Mouse (Mus musculus): ENCODE results near the gene Psg18. TPM values are rescaled to one million over a fixed set of nuclear protein-coding genes. Genes with fewer than 3 reads are reported as not detected.
"Not testable (repeated sequence)": the region's sequence is repeated elsewhere in the genome, so short reads cannot be mapped to it uniquely, and the experiment has no call there.

The Psg18 gene
- total RNA-seq (2014; rRNA removed) (not detected in 2 replicates), polyA plus RNA-seq (2012; rRNA removed) (not detected in 2 replicates)

DNA sequence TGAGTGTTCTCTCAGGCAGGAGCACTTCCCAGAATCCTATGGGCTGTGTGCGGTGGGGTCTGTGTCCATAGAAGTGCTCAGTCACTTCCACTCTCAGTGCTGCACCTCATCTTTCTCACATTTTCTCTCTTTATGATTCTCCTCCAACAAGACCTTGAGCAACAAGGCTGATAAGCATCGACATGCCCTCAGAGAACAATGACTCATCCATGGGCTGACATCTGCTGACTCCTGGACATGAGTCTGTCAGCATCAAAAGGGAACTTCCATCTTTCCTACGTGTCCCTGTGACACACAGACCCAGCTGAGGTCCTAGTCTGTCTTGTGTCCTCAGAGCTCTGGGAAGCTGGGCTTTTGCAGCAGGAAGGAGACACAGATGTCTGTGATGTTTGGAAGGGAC lies at the start of gene Psg18:
Psg18 (minus strand) TSS at position 101 of the 400 bp plus-strand sequence.
- H3K79me2 ChIP-seq (ENCODE audit: control insufficient read depth, insufficient read depth, low read length); H3K27me3 ChIP-seq (ENCODE audit: control insufficient read depth, insufficient read depth, low read length); H3K9ac ChIP-seq (ENCODE audit: low read depth, low read length); H3K4me3 ChIP-seq (ENCODE audit: insufficient read depth, low read depth, low read length); H3K36me3 ChIP-seq (ENCODE audit: control insufficient read depth, insufficient read depth, low read length); H3K27ac ChIP-seq (replicated peaks; ENCODE audit: insufficient read depth, low read depth, low read length); DNase-seq (ENCODE audit: extremely low read depth, low read depth, low spot score); H3K4me1 ChIP-seq (ENCODE audit: control insufficient read depth, insufficient read depth, low read length): not testable (repeated sequence)
- WGBS: 65% methylated on average over 3 of the region's 3 CpGs

DNA sequence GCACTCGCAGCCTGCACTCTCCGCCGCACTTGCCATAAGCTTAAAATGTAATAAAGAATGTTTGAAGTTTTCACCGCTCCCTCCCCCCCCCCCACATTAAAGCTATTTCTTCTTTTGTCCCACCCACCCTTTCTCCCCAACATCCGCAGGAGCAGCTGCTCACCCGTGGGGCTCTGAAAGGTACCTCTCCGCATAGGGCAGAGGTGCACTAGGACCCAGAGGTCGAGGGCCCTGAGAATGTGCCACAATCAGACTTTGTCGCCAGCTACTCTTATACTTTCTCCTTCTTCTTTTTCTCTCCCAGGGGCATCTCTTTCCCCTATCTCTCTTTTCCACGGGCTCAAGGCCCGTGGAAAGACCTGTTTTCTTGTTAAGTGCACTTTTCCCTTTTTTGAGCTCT lies 48.6 kb upstream of the Psg18 start:
- peak; percentile 42 for DNase-seq (ENCODE audit: extremely low read depth, low read depth, low spot score)
- Histone ChIP-seq H3K4me1 (ENCODE audit: control insufficient read depth, insufficient read depth, low read length) (no peaks in the 10 kb centered on the region), H3K27me3 (ENCODE audit: control insufficient read depth, insufficient read depth, low read length) (no peaks in the 10 kb centered on the region), H3K79me2 (ENCODE audit: control insufficient read depth, insufficient read depth, low read length) (no peaks in the 10 kb centered on the region), H3K9ac (ENCODE audit: low read depth, low read length) (no peak overlapping the region), H3K27ac (replicated peaks; ENCODE audit: insufficient read depth, low read depth, low read length) (no peak overlapping the region), H3K4me3 (ENCODE audit: insufficient read depth, low read depth, low read length) (no peak overlapping the region), H3K36me3 (ENCODE audit: control insufficient read depth, insufficient read depth, low read length) (no peaks in the 10 kb centered on the region)
- TF ChIP-seq POLR2A (IDR thresholded peaks at IDR 0.05; ENCODE audit: extremely low read depth, insufficient read depth, low read length) (no peak), CTCF (IDR thresholded peaks at IDR 0.05; ENCODE audit: low read depth, low read length) (no peak)
- 51% methylated on average over 11 of the region's 11 CpGs for WGBS

DNA sequence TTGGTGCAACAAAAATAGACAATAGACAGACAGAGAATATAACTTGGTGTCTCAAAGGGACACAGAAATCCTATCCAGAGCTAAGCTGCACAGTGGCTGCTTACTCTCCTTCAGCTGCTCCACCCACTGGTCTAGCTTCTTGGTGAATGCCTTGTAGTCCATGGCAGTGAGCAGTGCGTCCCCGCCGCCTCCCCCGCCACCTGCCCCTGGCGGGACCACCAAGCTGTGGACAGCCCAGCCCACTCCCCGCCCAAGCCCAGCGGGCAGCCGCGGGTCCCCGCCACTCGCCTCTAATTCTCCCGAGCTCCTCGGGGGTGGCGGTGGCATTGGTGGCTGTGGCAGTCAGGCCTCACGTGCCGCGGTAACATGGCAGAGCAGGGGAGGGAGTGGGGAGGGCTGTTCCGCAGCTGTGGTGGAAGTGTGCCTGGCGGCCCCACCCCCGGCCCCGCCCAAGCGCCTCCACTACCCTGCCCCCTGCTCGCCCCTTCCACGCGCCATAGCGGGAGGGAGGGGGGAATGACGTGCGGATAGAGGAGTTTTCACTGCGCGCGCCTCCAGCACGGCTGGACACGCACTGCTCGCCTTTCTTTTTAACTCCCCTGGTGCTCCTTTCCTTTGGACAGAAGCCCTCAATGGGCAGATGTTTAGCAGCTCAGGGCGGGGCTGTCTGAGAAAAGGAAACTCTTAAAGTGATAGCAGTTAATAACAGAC lies 47.9 kb upstream of the Psg18 start:
- peak overlapping the region; percentile 59; the same call in 1 of the 2 replicates for H3K4me3 ChIP-seq (ENCODE audit: insufficient read depth, low read depth, low read length)
- H3K79me2 ChIP-seq (ENCODE audit: control insufficient read depth, insufficient read depth, low read length): no peaks in the 10 kb centered on the region
- H3K27me3 ChIP-seq (ENCODE audit: control insufficient read depth, insufficient read depth, low read length): no peaks in the 10 kb centered on the region
- 35% methylated on average over 35 of the region's 35 CpGs for whole genome bisulfite sequencing
- DNase-seq (ENCODE audit: extremely low read depth, low read depth, low spot score): peak; percentile 65
- H3K27ac ChIP-seq (replicated peaks; ENCODE audit: insufficient read depth, low read depth, low read length): no peak overlapping the region
- H3K9ac ChIP-seq (ENCODE audit: low read depth, low read length): no peak overlapping the region
- H3K4me1 ChIP-seq (ENCODE audit: control insufficient read depth, insufficient read depth, low read length): no peaks in the 10 kb centered on the region
- H3K36me3 ChIP-seq (ENCODE audit: control insufficient read depth, insufficient read depth, low read length): no peaks in the 10 kb centered on the region
- no peak for TF ChIP-seq POLR2A (IDR thresholded peaks at IDR 0.05; ENCODE audit: extremely low read depth, insufficient read depth, low read length)
- TF ChIP-seq CTCF (IDR thresholded peaks at IDR 0.05; ENCODE audit: low read depth, low read length): no peak

DNA sequence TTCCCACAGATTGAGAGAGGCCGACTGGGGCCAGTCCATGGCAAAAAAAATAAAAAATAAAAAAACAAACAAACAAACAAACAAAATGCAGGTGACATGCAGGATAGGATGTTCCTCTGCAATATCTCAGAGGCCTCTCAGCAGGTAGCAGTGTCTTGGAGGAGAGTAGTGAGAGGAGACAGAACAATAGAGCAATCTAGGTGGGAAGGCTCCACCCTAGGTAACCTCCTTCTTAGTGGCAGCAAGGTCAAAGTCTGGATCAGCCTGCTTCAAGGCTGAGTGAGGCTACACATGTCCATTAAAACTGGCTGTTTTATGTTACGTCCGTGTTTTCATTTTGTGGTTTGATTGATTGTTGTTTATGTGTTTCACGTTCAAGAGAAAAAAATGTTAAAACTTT lies 36.7 kb upstream of the Psg18 start:
- WGBS: 72% methylated on average over 4 of the region's 4 CpGs
- not testable (repeated sequence) for H3K4me1 ChIP-seq (ENCODE audit: control insufficient read depth, insufficient read depth, low read length); DNase-seq (ENCODE audit: extremely low read depth, low read depth, low spot score); H3K27ac ChIP-seq (replicated peaks; ENCODE audit: insufficient read depth, low read depth, low read length); H3K9ac ChIP-seq (ENCODE audit: low read depth, low read length); H3K36me3 ChIP-seq (ENCODE audit: control insufficient read depth, insufficient read depth, low read length); H3K4me3 ChIP-seq (ENCODE audit: insufficient read depth, low read depth, low read length); H3K79me2 ChIP-seq (ENCODE audit: control insufficient read depth, insufficient read depth, low read length); H3K27me3 ChIP-seq (ENCODE audit: control insufficient read depth, insufficient read depth, low read length)

DNA sequence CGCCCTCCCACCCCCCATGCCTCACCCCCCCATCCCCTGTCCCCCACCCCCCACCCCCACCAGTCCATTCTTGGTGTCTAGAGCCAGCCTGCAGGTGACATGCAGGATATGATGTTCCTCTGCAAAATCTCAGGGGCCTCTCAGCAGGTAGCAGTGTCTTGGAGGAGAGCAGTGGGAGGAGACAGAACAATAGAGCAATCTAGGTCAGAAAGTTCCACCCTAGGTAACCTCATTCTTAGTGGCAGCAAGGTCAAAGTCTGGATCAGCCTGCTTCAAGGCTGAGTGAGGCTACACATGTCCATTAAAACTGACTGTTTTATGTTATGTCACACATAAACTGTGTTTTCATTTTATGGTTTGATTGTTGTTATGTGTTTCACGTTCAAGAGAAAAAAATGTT lies 23.5 kb upstream of the Psg18 start:
- no peaks in the 10 kb centered on the region for H3K79me2 ChIP-seq (ENCODE audit: control insufficient read depth, insufficient read depth, low read length)
- H3K9ac ChIP-seq (ENCODE audit: low read depth, low read length): no peak overlapping the region
- no peak overlapping the region for H3K4me3 ChIP-seq (ENCODE audit: insufficient read depth, low read depth, low read length)
- H3K27me3 ChIP-seq (ENCODE audit: control insufficient read depth, insufficient read depth, low read length): no peaks in the 10 kb centered on the region
- H3K36me3 ChIP-seq (ENCODE audit: control insufficient read depth, insufficient read depth, low read length): no peaks in the 10 kb centered on the region
- TF ChIP-seq CTCF (IDR thresholded peaks at IDR 0.05; ENCODE audit: low read depth, low read length) (no peak), POLR2A (IDR thresholded peaks at IDR 0.05; ENCODE audit: extremely low read depth, insufficient read depth, low read length) (no peak)
- no peaks in the 10 kb centered on the region for H3K4me1 ChIP-seq (ENCODE audit: control insufficient read depth, insufficient read depth, low read length)
- H3K27ac ChIP-seq (replicated peaks; ENCODE audit: insufficient read depth, low read depth, low read length): no peak overlapping the region
- 26% methylated on average over 2 of the region's 2 CpGs for WGBS
- no peak for DNase-seq (ENCODE audit: extremely low read depth, low read depth, low spot score)

DNA sequence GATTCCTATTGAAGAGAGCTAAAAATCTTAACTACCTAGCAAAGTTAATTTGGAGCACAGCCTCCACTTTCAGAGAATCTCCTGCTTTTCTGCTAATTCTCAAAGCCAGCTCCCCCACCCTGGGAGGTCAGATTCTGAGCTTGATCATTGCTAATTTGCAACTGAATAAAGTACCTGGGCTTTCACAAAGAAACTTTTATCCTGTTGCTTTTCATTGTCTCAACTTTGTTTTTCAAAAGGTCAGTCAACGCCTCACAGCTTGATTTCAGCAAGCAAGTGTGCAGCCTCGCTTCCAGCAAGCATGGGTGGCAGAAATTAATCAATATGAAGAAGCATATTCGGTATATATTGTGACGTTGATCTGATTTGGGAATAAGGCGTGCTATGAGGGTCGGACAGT lies 19.4 kb downstream of the Psg18 start:
- not testable (repeated sequence) for H3K36me3 ChIP-seq (ENCODE audit: control insufficient read depth, insufficient read depth, low read length); H3K79me2 ChIP-seq (ENCODE audit: control insufficient read depth, insufficient read depth, low read length); H3K27me3 ChIP-seq (ENCODE audit: control insufficient read depth, insufficient read depth, low read length); H3K9ac ChIP-seq (ENCODE audit: low read depth, low read length); H3K4me3 ChIP-seq (ENCODE audit: insufficient read depth, low read depth, low read length); DNase-seq (ENCODE audit: extremely low read depth, low read depth, low spot score); H3K4me1 ChIP-seq (ENCODE audit: control insufficient read depth, insufficient read depth, low read length); H3K27ac ChIP-seq (replicated peaks; ENCODE audit: insufficient read depth, low read depth, low read length)
- 71% methylated on average over 6 of the region's 6 CpGs for WGBS

Other genes starting within 250 kb of the Psg18 start
- gene Igfl3, start 178.5 kb downstream of the Psg18 start, total RNA-seq (2014; rRNA removed): not detected in 2 replicates
- gene Igfl3, start 178.5 kb downstream of the Psg18 start, polyA plus RNA-seq (2012; rRNA removed): not detected in 2 replicates
- gene Mill1, start 109.7 kb downstream of the Psg18 start, total RNA-seq (2014; rRNA removed): not detected in 2 replicates
- not detected in 2 replicates for gene Mill1, start 109.7 kb downstream of the Psg18 start, polyA plus RNA-seq (2012; rRNA removed)
- not detected in 2 replicates for gene Psg28, start 77.0 kb upstream of the Psg18 start, total RNA-seq (2014; rRNA removed)
- gene Psg28, start 77.0 kb upstream of the Psg18 start, polyA plus RNA-seq (2012; rRNA removed): not detected in 2 replicates
- not detected in 2 replicates for gene Psg26, start 129.2 kb upstream of the Psg18 start, total RNA-seq (2014; rRNA removed)
- gene Psg26, start 129.2 kb upstream of the Psg18 start, polyA plus RNA-seq (2012; rRNA removed): not detected in 2 replicates
- gene Psg25, start 177.3 kb upstream of the Psg18 start, total RNA-seq (2014; rRNA removed): not detected in 2 replicates
- not detected in 2 replicates for gene Psg25, start 177.3 kb upstream of the Psg18 start, polyA plus RNA-seq (2012; rRNA removed)
- not detected in 2 replicates for gene Psg27, start 212.3 kb upstream of the Psg18 start, total RNA-seq (2014; rRNA removed)
- not detected in 2 replicates for gene Psg27, start 212.3 kb upstream of the Psg18 start, polyA plus RNA-seq (2012; rRNA removed)